Mouse (Mus musculus) limb, embryonic 11.5 days (tissue): ENCODE data around the gene Ppt1. TPM values are rescaled to one million over a fixed set of nuclear protein-coding genes. Genes with fewer than 3 reads are reported as not detected.

Source experiments
- ATAC-seq: fragments of 200-750 bp; cut with Nextera tagmentation; 2 replicates; pipeline ENCODE4 v1.8.0; 2017; ENCODE audit warnings: low read depth; ENCODE audit not compliant: insufficient number of reproducible peaks, low FRiP score, low TSS enrichment
- DNase-seq: peaks from one replicate; pipeline ENCODE4 v3.0.0-alpha.2; 2015; ENCODE audit warnings: low spot score
- H3K27ac ChIP-seq: fragments of 300-500 bp; sonication (generic); replicated peaks from 2 replicates; pipeline ENCODE4 v1.5.1; 2014; ENCODE audit warnings: low read depth, mild to moderate bottlenecking, low read length
- H3K27me3 ChIP-seq: fragments of 300-500 bp; sonication (generic); 2 replicates; pipeline ENCODE4 v1.6.1; 2014; ENCODE audit warnings: mild to moderate bottlenecking, low read length, mixed read lengths; ENCODE audit not compliant: control insufficient read depth, insufficient read depth
- H3K36me3 ChIP-seq: fragments of 300-500 bp; sonication (generic); 2 replicates; pipeline ENCODE4 v1.6.1; 2014; ENCODE audit warnings: mild to moderate bottlenecking, low read length, moderate library complexity, mixed read lengths; ENCODE audit not compliant: control insufficient read depth, insufficient read depth
- H3K4me1 ChIP-seq: fragments of 300-500 bp; sonication (generic); 2 replicates; pipeline ENCODE4 v1.6.1; 2014; ENCODE audit warnings: low read length, mixed read lengths; ENCODE audit not compliant: control insufficient read depth, insufficient read depth
- H3K4me2 ChIP-seq: fragments of 300-500 bp; sonication (generic); 2 replicates; pipeline ENCODE4 v1.6.1; 2014; ENCODE audit warnings: low read depth, mild to moderate bottlenecking, moderate library complexity; ENCODE audit not compliant: severe bottlenecking
- H3K4me3 ChIP-seq: fragments of 300-500 bp; sonication (generic); 2 replicates; pipeline ENCODE4 v1.5.1; 2014; ENCODE audit warnings: low read depth, low read length
- H3K9ac ChIP-seq: fragments of 300-500 bp; sonication (generic); 2 replicates; pipeline ENCODE4 v1.6.1; 2014; ENCODE audit warnings: mild to moderate bottlenecking, low read length
- H3K9me3 ChIP-seq: fragments of 300-500 bp; sonication (generic); 2 replicates; pipeline ENCODE4 v1.6.1; 2016; ENCODE audit warnings: low read length; ENCODE audit not compliant: control insufficient read depth
- whole genome bisulfite sequencing: fragments of 180-500 bp; shearing (Covaris S2); extraction: QIAGEN DNeasy Blood & Tissue Kit; methylation state at CpG from one replicate; pipeline ENCODE4 v1.1.7; 2014; 5-methylcytosine and 5-hydroxymethylcytosine counted together
- polyA plus RNA-seq: library from polyadenylated mRNA; unstranded; fragments of >200 nt; fragmentation: Nextera tagmentation; extraction: Ambion mirVana; gene quantifications from 2 replicates; pipeline ENCODE4 v1.2.1, GENCODE M21; 2014

The Ppt1 gene
- polyA plus RNA-seq, 1 experiment from 2014 or later = 52.4 TPM

- no peaks in the 10 kb centered on the region for H3K27me3 ChIP-seq
- no peak overlapping the region for H3K4me3 ChIP-seq
- DNase-seq (no peak), ATAC-seq (no peak)
- no peaks in the 10 kb centered on the region for H3K36me3 ChIP-seq
- no peaks in the 10 kb centered on the region for H3K9me3 ChIP-seq
- H3K4me1 ChIP-seq = no peaks in the 10 kb centered on the region
- H3K4me2 ChIP-seq = no peak overlapping the region
- no peak overlapping the region for H3K27ac ChIP-seq
- H3K9ac ChIP-seq = no peak overlapping the region
- 93% methylated on average over 6 of the region's 6 CpGs for WGBS
These were observed 6.7 kb upstream of the Ppt1 start for GRCm38 (mm10) chr4:122829339-122829738.

- no peak for DNase-seq
These were observed 4.2 kb upstream of the Ppt1 start for GRCm38 (mm10) chr4:122831888-122832287.

DNA sequence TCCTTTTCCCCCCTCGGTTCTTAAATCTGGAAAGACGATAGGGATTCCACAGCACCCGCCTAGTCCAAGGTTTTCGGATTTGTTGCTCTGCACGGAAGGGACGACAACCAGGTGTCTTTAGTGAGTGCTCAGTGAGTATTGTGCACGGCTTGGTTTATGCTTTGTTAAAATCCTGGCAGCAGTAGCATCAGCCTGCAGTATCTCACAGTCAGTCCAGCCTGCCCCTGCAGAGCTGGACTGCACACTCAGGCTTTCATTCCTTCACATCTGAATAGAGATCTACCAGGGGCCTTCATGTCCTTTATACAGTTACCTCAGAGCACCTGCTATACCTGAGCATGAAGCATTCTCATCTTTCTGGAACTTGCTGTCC lies 347 bp downstream of the Ppt1 start:
- Histone ChIP-seq H3K4me3 (peak overlapping the region; percentile 76), H3K27me3 (no peaks in the 10 kb centered on the region), H3K9me3 (no peaks in the 10 kb centered on the region), H3K27ac (no peak overlapping the region), H3K4me2 (peak overlapping the region; percentile 80), H3K9ac (peak overlapping the region; percentile 84), H3K4me1 (no peaks in the 10 kb centered on the region; the same call in 1 of the 2 replicates), H3K36me3 (no peaks in the 10 kb centered on the region)
- 0 out of 2 replicates have a peak, but pooled peaks have one; percentile 20 for ATAC-seq
- DNase-seq = no peak
- under 1% methylated on average over 7 of the region's 7 CpGs for WGBS

More at GRCm38 (mm10) chr4:122831888-122832287, 4.2 kb upstream of the Ppt1 start:
- no peak for ATAC-seq
- no peak overlapping the region for H3K4me3 ChIP-seq
- 84% methylated on average over 1 of the region's 1 CpGs for WGBS
- no peaks in the 10 kb centered on the region for H3K36me3 ChIP-seq
- H3K27ac ChIP-seq = no peak overlapping the region
- no peaks in the 10 kb centered on the region for H3K9me3 ChIP-seq
- H3K9ac ChIP-seq = no peak overlapping the region
- no peaks in the 10 kb centered on the region for H3K27me3 ChIP-seq
- no peak overlapping the region for H3K4me2 ChIP-seq
- H3K4me1 ChIP-seq = no peaks in the 10 kb centered on the region; the same call in 1 of the 2 replicates

GRCm38 (mm10) chr4:122837180-122837730 lies 1.2 kb downstream of the Ppt1 start:
- no peaks in the 10 kb centered on the region for H3K27me3 ChIP-seq
- no peak overlapping the region; the same call in 1 of the 2 replicates for H3K4me2 ChIP-seq
- no peaks in the 10 kb centered on the region for H3K36me3 ChIP-seq
- WGBS = 75% methylated on average over 6 of the region's 6 CpGs
- no peaks in the 10 kb centered on the region; the same call in 1 of the 2 replicates for H3K4me1 ChIP-seq
- no peak for ATAC-seq
- no peak overlapping the region for H3K4me3 ChIP-seq
- no peak overlapping the region for H3K9ac ChIP-seq
- no peaks in the 10 kb centered on the region for H3K9me3 ChIP-seq
- no peak for DNase-seq
- no peak overlapping the region for H3K27ac ChIP-seq

- H3K9ac ChIP-seq = no peak overlapping the region
- H3K27me3 ChIP-seq = no peaks in the 10 kb centered on the region
- H3K36me3 ChIP-seq = no peaks in the 10 kb centered on the region
- DNase-seq (no peak), ATAC-seq (no peak)
- H3K4me2 ChIP-seq = no peak overlapping the region
- 76% methylated on average over 2 of the region's 2 CpGs for WGBS
- H3K27ac ChIP-seq = no peak overlapping the region
- H3K9me3 ChIP-seq = no peaks in the 10 kb centered on the region
- no peaks in the 10 kb centered on the region; the same call in 1 of the 2 replicates for H3K4me1 ChIP-seq
- H3K4me3 ChIP-seq = no peak overlapping the region
These were observed 2.0 kb downstream of the Ppt1 start for GRCm38 (mm10) chr4:122837994-122838393.

DNA sequence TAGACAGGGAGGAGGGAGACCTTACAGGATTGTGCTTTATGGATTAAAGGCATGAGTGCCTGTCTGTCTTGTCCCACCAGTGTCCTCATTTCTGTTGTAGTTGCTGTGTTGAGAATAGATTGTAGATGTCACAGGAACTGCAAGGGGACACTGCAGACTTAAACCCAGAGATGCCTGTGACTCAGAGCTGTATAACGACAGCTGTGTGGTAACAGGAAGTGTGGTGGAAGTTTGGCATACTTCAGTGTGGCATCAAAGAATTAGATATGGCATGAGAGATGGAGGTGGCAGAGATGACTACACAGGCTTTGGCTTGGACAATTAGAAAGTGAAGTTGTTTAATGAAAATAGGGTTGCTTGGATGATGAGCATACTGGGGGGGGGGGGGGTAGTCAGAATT lies 2.4 kb downstream of the Ppt1 start:
- 86% methylated on average over 1 of the region's 1 CpGs for WGBS
- no peak overlapping the region for H3K4me2 ChIP-seq
- no peak for ATAC-seq
- no peak overlapping the region for H3K4me3 ChIP-seq
- H3K9ac ChIP-seq = no peak overlapping the region
- no peak overlapping the region for H3K27ac ChIP-seq
- H3K27me3 ChIP-seq = no peaks in the 10 kb centered on the region
- H3K4me1 ChIP-seq = no peaks in the 10 kb centered on the region; the same call in 1 of the 2 replicates
- no peaks in the 10 kb centered on the region for H3K36me3 ChIP-seq
- no peaks in the 10 kb centered on the region for H3K9me3 ChIP-seq
- no peak for DNase-seq

DNA sequence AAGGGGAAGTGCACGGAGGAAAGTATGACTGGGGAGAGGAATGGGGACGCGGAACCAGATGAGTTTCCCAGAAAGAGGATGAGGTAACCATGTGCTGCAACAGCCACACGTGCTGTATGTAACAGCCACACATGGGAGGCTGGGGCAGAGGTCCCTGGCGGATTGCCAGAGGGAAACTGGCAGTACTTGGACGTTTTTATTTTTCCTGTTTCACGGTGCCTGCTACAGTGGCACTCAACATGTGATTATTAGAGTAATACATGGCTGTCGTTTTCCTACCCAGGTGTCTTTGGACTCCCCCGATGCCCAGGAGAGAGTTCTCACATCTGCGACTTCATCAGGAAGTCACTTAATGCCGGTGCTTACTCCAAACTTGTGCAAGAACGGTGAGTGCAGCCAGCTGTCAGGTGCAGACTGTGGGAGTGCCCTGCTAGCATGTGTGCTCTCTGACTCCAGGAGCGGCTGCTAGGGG lies 12.1 kb downstream of the Ppt1 start:
- no peaks in the 10 kb centered on the region for H3K9me3 ChIP-seq
- H3K4me2 ChIP-seq = no peak overlapping the region
- DNase-seq (no peak), ATAC-seq (peak; percentile 44; the same call in 1 of the 2 replicates)
- H3K27ac ChIP-seq = no peak overlapping the region
- WGBS = 81% methylated on average over 13 of the region's 13 CpGs
- H3K36me3 ChIP-seq = peaks cover 10% of the 10 kb centered on the region
- H3K27me3 ChIP-seq = no peaks in the 10 kb centered on the region
- H3K9ac ChIP-seq = no peak overlapping the region
- H3K4me1 ChIP-seq = no peaks in the 10 kb centered on the region
- no peak overlapping the region for H3K4me3 ChIP-seq

DNA sequence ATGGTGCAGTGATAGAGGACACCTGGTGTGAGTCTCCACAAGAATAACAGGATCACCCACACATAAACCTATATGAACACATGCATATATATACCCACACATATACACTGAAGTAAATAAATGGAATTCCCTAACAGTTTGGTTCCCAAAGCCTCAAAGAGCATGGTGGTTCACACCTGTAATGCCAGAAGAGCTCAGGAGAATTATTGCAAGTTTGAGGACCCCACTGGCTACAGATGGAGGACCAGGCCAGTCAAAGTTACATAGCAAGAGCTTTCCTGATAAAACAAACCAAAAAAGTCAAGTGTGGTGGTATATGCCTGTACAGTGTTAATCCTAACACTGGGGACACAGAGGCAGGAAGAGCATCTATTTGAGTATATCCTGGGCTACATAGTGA lies 15.5 kb downstream of the Ppt1 start:
- DNase-seq (no peak), ATAC-seq (no peak)
- no peak overlapping the region for H3K4me2 ChIP-seq
- H3K27ac ChIP-seq = no peak overlapping the region
- no peaks in the 10 kb centered on the region for H3K27me3 ChIP-seq
- H3K9ac ChIP-seq = no peak overlapping the region
- peaks cover 5% of the 10 kb centered on the region; the same call in 1 of the 2 replicates for H3K36me3 ChIP-seq
- no peaks in the 10 kb centered on the region for H3K4me1 ChIP-seq
- no peak overlapping the region for H3K4me3 ChIP-seq
- no peaks in the 10 kb centered on the region for H3K9me3 ChIP-seq

DNA sequence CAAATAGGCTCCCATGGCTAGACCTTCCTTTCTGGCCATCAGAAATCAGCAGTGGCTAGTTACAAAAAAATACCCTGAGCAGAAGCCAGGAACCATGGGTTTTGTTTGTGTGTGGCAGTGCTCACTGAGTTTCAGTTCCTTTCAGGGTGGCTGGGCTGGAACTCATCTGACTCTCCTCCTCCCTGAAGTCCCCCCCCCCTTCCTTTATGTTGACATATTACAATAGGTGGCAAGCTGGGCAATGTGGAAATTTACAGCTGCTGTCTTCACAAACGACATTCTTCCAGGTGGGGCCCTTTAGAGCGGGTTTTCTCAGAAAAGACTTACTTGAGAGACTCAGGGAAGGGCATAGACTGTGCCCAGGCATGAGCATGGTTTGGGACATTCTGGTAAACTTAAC lies 17.6 kb downstream of the Ppt1 start:
- 54% methylated on average over 2 of the region's 2 CpGs for WGBS

More for the DNA sequence above, 17.6 kb downstream of the Ppt1 start:
- H3K9me3 ChIP-seq = no peaks in the 10 kb centered on the region
- no peak for DNase-seq
- no peak for ATAC-seq
- no peak overlapping the region for H3K4me3 ChIP-seq
- H3K4me2 ChIP-seq = no peak overlapping the region
- peaks cover 9% of the 10 kb centered on the region; the same call in 1 of the 2 replicates for H3K36me3 ChIP-seq
- H3K4me1 ChIP-seq = no peaks in the 10 kb centered on the region
- no peak overlapping the region for H3K9ac ChIP-seq
- no peaks in the 10 kb centered on the region for H3K27me3 ChIP-seq
- H3K27ac ChIP-seq = no peak overlapping the region
